Mouse (Mus musculus) retina, postnatal 7 days (tissue): ENCODE measurements around the gene Aldh6a1.

Source experiments
- DNase-seq: peaks from one replicate; pipeline ENCODE4 v3.0.0-alpha.2; 2012; ENCODE audit warnings: low read depth, low spot score

Gene Aldh6a1

DNA sequence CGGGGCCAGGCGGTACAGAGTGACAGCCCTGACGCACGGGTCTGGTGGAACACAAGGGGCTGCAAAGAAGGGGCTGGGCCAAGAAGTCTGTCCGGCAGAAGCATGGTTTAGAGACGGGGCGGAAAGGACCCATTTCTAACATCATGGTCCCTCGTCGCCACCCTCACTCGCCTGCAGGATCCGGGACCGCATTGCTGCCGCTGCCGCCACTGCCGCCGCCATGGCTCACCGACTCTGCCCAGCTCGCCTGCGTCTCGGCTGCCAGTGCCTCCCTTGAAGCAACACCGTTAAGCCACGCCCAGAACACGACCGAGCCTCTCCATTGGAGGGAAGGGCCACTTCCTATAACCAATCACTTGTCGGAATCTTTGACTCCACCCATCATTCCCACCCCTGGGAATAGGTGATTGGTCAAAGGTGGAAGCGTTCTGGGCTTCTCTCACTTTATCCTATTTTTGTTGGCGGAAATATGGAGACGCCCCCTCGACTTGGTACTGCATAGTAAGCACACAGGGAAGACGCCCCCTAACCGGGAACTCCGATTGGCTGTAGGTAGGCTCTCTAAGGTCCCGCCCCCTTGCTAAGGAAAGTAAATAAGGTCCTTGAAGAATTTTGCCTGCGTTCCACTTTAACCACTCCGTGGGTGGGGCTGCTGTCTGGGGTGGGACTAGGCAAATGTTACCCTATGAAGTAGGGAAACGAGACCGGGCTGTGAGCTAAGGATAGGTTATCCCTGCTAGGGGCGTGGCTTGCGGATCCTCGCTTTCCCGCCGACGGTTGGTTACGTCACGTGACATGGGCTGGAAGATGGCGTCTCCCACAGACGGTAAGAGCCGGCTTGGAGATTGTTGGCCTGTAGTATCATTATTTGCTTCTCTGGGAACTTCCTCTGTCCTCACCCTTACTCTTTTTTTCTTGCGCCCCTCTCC is at the start of gene Aldh6a1, which contains the start of gene Lin52:
TSS of gene Aldh6a1 (minus strand) at position 287 of the 929 bp plus-strand sequence.
TSS of gene Lin52 (plus strand) at position 705 of the 929 bp plus-strand sequence.
- peak; percentile 99 for DNase-seq

DNA sequence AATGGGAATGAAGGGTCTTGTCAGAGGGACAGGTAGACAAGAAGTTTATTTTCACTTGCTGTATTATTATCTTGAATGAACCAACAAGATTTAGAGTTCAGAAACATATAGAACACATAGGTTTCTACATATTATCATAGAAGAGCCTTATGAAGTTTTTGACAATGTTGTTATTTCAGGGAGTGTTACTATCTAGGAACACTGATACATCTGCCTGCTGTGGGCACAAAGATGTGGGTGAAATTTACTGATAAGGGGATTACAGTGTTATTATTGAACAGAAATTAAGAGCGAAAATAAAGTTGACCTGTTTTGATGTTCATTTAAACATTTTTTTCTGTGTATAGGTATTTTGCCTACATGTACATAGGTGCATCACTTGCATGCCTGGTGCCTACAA is 46.0 kb upstream of the Aldh6a1 start:
- no peak for DNase-seq

DNA sequence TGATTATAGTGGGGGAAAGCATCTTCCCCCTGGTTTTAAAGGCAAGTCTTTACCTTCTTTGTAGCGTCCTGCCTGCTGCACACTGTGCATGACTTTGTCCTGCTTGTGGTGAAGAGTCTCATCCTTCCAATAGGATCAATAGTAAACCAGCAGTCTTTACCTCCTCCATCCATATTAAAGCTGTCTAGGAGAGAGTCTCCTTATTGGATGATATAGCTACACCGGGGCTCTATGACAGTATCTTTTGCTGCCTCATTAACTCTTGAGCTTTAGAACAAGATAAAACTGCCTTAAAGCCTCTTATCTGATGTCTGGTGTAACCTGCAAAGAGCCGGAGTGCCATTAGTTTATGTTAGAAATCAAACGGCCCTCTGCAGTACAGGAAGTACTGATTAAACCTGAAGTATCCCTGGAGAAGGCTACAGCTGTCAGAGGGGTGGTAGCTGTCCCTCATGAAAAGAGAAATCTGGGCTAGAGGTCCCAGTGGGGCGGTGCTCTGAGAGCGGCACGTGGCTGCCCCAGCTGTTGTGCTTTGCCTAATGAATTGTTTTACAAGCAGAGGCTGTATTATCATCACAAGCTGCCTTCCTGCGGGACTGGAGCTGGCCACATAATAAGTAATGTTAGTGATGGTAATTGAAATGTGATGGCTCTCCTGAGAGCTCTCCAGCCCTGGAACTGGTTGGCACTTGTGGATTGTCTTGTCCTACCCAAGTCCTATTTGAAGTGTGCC is 36.7 kb upstream of the Aldh6a1 start:
- no peak for DNase-seq

DNA sequence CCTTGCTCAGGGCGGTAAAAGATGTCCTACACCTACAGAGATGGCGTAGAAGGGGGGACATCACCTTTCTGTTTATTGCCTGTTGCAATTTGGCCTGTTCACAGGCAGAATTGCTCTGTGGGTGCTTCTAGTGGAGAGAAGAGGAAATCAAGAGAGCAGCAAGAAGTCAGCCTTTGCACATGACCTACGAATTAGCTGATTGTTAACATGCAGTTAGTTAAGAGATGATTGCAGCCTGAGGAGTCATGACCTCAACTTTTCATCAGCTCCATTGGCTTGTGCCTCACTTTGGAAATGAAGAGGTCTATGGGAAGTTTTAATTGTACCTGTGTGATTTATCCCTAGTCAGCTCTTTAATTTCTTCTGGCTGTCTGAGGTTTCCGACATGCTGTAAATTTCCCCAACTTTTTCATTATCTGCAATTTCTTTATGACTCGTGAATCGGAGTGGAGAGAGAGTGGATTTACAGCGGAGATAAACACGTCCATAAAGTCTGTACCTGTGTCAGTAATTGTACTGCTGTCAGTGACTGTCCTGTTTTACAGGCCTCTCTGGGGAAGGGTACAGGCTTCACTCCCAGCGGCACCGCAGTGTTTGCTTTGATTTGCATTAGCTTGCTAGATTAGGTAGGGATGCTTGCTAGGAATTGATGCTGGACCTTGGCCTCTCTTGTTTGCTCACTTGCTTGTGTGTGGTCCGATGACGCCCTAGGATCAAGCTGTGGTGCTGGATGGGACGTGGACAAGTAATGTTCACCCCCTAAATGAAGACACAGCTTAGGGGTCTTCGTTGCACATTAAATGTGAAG is 32.2 kb upstream of the Aldh6a1 start:
- no peak for DNase-seq

DNA sequence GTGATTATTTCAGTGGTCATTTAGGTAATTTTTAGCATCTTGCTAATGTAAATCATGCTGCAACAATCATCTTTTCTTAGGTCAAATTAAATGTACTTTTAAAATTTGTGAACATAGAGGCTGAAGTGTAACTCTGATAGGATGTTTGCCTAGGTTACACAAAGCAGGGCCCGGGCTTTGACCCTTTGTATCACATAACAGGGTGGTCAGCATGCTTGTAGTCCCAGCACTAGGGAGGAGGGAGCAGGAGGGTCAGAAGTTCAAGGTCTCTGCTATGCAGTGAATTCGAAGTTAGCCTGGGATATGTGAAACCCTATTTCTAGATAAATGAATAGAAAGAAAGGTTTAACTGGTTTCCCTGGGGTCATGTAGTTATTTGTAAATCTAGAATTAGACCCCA is 30.4 kb upstream of the Aldh6a1 start:
- no peak for DNase-seq

DNA sequence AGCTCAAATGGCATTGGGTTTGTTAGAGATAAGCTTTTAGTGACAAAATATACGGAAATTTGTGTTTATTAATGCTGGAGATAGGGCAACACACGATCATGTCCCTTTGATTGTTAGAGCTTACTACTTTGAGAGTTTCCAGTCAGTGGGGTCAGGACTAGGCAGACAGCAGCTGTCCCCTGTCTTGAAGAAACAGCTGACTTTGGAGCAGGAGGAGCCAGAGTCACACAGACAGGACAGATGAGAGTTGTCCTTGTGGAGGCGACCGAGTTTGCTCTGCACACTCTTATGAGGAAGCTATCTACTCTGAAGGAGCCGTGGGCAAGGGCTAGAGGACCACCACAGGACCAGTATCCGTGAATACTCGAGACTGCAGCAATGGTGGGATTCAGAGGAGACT is 28.1 kb upstream of the Aldh6a1 start:
- no peak for DNase-seq

DNA sequence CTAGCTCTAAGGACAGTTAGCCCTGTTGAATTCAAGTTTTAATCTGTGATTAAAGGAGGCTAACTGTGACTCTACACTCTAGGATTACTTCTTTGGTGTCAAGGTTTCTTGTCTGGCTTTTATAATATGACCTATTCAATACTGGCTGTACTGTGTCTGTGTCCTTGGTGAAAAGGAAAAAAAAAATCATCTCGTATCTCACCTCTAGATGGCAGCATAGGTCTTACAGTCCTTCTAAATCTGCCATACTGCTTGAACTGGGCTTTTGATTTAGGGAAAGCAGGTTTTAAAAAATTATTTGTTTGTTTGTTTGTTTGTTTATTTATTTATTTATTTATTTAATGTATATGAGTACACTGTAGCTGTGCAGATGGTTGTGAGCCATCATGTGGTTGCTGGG is 17.9 kb upstream of the Aldh6a1 start:
- DNase-seq: peak; percentile 50

DNA sequence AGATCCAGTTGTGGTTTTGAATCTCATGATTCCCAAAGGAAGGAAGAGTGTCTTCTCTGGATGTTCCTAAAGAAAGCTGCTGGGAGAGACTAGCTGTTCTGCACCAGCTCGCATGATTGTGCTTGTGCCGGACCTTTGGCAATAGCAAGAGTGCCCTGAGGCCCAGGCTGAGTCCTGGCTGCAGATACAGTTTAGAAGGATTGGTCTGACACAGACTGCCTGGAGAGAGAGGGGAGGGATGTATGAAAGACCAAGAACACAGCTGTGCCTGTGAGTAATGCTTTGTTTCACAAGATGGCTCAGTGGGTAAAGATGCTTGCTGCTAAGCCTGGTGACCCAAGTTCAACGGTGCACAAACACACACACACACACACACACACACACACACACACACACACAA is 12.1 kb upstream of the Aldh6a1 start:
- DNase-seq: no peak

DNA sequence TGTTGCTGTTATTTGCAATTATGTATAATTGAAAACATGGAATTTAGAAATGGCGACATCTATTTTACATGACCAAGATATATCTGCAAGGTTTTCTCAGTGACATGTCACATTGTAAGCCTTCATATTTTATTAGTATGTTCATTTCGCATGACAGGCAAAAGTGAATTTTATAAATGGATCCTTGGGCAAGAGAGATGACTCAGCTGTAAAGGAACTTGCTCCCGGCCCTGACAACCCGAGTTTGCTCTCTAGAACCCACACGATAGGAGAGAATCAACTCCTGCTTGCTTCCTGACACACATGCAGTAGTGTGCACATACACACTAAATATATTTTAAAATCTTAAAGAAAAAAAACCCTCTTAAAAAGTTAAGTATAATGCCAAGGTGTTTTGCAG is 10.6 kb upstream of the Aldh6a1 start:
- DNase-seq: no peak

DNA sequence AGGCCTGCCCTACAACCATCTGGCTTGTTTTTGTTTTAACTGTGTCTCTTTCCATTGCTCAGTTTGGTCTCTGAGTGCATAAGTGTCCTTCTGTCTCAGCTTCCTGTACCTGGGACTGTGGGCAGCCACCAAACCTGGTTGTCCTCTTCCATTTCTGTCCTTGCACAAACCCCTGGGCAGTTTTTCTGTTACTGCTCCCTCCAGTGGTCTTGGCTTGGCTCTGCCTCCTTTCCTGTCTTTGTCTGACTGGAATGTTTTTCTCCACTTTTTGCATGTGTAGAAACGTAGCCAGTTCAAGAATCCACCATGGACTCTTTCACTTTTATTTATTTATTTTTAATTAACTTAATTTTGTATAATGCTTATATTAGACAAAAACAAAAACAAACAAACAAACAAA is 9.0 kb upstream of the Aldh6a1 start:
- no peak for DNase-seq

DNA sequence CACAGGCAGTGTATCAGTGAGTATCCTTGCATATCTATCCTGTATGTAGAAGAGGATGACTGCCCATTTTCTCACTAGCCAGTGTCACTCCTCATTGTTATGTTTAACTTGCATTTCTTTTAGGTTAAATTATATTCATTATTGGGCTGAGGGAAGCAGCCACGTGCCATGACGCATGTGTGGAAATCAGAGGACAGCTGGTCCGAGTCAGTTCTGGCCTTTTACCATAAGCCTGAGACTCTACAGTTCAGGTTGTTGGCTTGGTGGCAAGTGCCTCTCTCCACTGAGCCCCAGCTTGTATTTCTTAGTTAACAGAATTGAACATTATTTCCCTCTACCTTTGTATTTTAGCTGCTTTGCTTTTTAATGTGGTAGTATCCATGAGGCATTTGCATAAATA is 6.1 kb upstream of the Aldh6a1 start:
- no peak for DNase-seq

DNA sequence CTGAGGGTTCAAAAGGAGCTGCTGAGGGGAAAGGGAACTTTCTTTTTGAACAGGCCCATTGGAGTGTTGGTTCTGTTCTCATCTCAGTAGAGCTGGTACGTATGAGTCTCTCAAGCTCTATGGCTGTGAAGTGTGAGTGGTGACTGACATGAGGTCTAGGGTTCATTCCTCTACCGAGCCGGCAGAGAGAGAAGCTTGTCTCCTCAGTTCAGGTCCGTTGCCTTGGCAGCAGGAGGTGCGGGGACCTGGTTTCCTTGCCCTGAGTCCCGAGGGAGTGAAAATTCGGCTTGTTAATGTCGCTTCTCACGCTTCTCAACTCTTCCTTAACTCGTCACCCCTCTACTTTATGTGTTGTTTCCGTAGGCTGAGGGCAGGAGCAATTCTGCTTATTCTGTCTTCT is 997 bp upstream of the Aldh6a1 start:
- DNase-seq: no peak

DNA sequence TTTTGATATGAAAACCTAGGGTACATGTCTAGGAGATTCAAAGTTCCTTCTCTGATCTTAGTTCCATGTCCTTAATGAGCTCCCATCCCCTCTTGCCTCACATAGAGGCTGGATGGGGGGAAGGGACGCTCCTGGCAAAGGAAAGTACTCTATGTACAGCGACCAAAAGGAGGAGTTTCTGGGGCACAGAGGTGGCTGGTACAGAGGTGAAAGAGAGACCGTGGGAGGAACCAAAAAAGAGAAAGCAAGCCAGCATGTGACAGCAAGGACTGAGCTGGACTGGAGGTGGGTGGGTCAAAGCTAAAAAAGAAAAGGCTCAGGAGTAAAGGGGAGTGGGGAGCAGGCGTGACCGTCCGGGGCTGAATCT is 470 bp downstream of the Aldh6a1 start:
- no peak for DNase-seq

DNA sequence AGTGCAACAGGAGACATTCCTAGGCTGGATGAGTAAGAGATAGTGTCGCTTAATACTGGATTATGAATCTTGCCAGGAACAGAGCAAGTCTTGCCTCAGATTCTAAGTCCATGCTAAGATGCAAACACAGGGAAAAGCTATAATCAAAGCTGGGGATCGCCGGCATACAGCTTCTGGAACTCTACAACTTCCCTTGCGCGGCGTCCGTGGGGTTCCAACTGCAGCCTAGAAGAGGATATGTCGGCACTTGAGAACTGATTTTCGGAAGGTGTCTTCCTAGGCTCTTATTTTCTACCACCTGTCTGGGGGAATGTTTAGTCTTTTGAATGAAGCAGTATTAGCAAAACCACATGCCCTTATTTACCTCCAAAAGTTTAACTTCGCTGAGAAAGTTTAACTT is 917 bp downstream of the Aldh6a1 start:
- DNase-seq: no peak

DNA sequence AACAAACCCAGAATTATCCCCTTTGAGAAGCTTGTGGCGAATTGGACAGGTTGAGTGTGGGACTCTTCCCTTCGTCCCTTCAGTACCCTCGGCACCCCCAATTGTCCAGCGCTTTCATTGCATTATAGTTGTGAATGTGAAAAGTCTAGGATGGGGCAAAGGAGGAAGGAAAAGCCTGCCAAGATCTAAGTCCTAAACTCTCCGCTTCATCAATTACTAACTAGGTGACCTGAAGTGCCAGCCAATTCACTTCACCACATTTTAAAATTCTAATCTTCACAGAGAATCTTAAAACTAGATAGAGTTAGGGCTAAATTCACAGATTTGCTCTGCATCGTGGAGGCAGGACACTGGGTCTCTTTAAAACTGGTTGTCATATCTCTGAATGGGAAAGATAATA is 2.6 kb downstream of the Aldh6a1 start:
- no peak for DNase-seq

DNA sequence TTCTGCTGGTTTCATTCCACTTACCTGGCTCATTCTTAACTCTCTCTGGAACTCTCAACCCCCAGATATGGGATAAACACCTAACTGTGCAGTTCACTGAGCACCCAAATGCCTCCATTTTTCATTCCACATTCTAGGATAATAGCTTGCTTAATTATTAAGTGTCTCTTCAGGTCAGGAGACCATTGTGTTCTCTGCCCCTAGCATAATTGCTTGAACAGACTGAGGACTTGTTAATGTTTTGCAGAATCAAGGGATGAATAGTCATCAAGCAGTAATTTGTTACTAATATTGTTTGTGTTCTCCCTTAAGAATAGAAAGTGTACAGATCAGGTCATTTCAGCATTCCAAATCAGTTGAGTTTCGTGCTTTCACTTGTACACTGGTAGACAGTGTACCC is 3.4 kb downstream of the Aldh6a1 start:
- DNase-seq: no peak

DNA sequence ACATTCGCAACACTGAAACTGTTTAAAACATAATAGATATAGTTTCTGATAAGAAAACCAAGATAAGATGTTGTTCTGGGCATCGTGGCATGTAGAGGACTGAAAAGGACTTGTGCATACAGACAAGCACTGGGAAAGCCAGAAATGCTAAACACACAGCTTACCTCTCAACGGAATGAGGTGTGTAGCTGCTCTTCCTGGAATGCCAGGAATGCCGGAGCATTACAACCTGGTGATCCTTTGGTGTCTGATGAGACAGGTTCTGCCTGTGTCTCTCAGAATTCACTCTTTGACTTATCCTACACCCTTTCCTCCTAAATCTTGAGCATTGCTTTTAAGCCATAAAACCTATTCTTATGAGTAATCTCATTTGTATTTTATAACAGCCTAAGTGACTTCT is 8.3 kb downstream of the Aldh6a1 start:
- DNase-seq: no peak

DNA sequence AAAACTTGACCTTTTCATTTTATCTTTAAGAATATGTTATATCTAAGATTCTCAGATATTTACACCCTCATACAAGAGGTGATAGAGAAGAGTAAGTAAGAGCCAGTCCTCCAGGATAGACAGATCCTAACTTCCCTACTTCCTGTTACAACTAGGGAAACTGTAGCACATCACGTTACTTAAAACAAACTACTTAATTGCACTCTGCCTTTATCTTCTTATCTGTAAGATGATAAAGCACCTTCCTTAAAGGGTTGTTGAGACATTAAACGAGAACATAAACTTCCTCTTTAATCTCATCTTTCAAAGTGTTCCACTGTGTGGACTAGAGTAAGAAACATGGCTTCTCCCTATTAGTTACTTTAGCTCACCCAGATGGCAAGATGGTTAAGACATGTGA is 12.1 kb downstream of the Aldh6a1 start:
- DNase-seq: no peak

DNA sequence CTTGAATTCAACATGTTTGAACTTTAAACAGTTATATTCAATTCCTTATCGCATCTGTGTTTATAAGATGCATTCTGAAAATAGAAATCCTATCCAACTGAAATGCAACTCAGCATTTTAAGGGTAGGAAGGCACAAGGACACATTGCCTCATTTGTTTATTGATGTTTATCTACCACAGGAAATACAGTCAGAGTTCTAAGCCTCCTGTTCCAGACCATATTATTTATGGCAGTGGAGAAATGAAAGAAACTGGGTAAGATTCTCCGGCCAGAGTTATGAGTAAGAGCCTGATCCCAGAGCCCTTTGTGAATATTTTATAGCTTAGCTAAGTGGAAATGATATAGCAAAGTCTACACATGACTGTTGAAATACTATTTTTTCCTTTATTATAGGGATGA is 21.0 kb downstream of the Aldh6a1 start:
- DNase-seq: no peak

DNA sequence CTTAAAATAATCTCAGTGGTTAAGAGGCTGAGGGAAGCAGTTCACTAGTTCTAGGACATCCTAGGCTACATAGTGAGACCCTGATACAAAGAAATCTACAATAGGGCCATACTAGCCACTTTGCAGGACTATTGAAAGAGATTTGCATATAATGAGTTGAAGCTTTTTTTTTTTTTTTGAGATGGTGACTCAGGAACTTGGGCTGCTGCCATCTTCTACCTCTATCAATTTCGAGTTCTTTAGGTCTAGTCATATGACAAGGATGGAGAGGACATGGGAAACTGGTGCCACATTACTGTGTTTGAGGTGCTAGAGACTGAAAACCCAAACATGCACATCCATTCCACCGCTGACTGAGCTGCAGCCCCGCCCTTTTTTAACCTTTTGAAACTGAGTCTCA is 26.8 kb downstream of the Aldh6a1 start:
- no peak for DNase-seq

DNA sequence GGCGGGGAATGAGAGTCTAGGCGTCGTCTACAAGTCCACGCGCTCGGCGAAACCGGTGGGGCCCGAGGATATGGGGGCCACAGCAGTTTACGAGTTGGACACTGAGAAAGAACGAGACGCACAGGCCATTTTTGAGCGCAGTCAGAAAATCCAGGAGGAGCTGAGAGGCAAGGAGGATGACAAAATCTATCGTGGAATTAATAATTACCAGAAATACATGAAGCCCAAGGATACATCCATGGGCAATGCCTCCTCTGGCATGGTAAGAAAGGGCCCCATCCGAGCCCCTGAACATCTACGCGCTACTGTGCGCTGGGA is 33.2 kb downstream of the Aldh6a1 start:
- no peak for DNase-seq

DNA sequence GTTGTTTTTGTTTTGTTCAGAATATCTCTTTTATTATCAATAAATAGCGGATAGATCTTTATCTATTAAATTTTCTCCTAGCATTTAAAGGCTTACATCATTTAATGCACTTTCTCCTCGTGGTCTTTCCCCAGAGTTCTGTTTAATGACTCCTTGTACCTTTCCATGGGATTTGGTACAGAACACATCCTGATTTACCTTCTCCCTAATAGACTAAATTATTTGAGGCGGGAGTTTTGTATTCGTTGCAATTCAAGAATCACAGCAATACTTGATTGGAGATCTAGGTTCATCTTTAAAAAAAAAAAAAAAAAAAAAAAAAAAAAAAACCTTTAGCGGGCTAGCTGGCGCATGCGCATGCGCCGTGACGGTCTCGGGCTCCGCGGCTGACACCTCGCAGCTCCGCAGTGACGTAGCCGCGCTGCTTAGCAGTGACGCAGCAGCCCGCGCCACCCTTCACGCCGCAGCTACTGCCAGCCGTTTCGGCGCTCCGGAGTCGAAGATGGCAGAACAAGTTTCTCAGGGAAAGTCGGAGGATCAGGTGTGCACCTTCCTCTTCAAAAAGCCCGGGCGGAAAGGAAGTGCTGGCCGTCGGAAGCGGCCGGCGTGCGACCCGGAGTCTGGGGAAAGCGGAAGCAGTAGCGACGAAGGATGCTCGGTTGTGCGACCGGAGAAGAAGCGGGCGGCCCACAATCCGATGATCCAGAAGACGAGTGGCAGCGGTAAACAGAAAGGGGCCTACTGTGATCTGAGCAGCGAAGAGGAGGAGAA is 33.8 kb downstream of the Aldh6a1 start, which contains the start of gene Rnf113a2:
TSS of gene Rnf113a2 (plus strand) at position 363 of the 771 bp plus-strand sequence.
- DNase-seq: peak; percentile 84
